Mouse (Mus musculus) right cerebral cortex, postnatal 25 days (tissue): ENCODE measurements around the gene Gtf2h4.
A peak's percentile ranks its signal among the peaks of the same experiment; 100 is the strongest.

Experiments
- DNase-seq: peaks from one replicate; pipeline ENCODE4 v3.0.0; 2022

Gtf2h4 gene

DNA sequence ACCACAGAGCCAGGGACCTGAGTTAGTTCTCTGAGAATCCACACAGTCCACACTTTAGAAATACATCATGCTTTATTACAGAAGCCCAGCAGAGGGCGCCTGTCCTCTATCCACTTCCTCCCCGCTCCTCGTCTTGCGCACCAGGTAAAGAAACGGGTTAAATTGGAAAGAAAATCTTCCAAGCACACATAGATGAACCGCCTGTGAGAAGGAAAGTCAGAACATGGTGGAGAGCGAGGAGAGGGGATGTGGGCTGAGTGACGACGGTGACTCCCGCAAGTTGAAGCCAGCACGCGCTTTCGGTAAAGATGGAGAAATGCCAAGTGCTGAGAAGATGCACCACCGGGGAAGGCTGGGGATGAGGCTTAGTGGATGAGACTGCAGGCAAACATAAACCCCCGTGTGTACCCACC lies 37.8 kb downstream of the Gtf2h4 start:
- DNase-seq, result peak; percentile 79

DNA sequence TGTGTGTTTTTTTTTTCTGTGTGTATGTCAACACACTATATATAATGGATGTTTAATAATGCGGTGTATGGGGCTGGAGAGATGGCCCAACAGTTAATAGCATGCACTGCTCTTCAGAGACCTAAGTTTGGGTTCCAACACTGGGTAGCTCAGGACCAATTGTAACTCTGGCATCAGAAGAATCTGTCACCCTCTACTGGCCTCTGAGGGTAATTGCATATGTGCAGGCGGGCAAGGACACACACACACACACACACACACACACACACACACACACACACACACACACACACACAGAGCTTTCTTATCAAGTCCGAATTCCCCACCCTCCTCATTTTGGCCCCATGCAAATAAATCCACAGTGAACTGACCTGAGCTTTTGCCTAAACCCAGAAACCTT lies 38.3 kb downstream of the Gtf2h4 start:
- no peak for DNase-seq

DNA sequence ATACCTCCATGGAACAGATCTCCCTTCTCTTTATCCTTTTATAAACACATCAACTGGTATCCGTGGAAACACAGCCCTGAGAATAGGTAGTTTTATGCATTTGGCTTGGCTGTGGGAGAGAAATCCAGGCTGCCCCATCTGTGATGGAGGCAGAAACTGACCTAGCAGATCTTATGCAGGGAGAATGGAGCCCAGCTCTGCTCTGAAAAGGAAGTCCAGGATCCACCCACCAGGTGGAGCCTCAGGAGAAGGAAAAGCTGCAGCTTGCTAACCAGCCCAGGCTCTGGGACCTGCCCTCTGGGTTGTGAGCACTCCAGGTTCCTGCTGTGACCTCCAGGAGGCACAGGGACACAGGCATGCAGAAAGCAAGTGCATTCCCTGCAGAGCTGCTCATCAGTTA lies 39.5 kb downstream of the Gtf2h4 start:
- peak; percentile 69 for DNase-seq

DNA sequence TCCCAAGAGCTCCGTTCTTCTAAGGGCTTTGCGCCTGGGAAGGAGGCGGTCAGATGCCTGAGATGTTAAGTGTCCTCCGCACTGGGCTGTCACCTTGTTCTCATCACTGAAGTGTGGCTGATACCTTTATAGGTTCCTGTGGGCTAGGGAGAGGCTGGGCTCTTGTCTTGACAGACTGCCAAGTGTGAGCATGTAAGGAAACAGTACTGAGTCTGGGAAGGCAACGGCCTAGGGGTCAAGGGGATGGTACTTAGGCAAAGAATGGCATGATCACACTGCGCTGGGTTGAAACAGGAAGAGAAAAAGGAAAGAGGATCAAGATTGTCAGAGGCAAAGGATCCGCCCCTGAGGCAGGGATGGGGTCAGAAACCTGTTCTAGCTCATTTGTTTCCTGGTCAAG lies 47.0 kb downstream of the Gtf2h4 start, which contains the start of gene Gm9573:
Gene Gm9573, minus strand, starts transcription at position 101 of the 400 bp plus-strand sequence.
- DNase-seq, result no peak
